ENCODE assay signal across 8 mouse cellular contexts in genomic region chr1:74235938-74236589, GRCm38 (mm10). TPM values are rescaled to one million over a fixed set of nuclear protein-coding genes. Genes with fewer than 3 reads are reported as not detected.
A peak's percentile ranks its signal among the peaks of the same experiment; 100 is the strongest.
DNase-seq lines count a peak whose midpoint lies in the region; ATAC-seq and TF ChIP-seq lines count a peak whose summit lies in the region.

Gene Arpc2 (plus strand): TSS chr1:74236084.

- peak within 1 kb of the TSS; percentile 84 for H3K27ac ChIP-seq in forebrain, embryonic 12.5 days
- H3K27ac ChIP-seq in heart, postnatal 0 days (ENCODE audit: low read depth), result peak within 1 kb of the TSS; percentile 98
- peak within 1 kb of the TSS; percentile 97 for H3K27ac ChIP-seq in liver, embryonic 16.5 days (ENCODE audit: low read length)
- H3K27ac ChIP-seq in neural tube, embryonic 13.5 days (replicated peaks), result peak within 1 kb of the TSS; percentile 92
- H3K27ac ChIP-seq in testis, adult 2 months (ENCODE audit: control insufficient read depth, insufficient read depth, low read depth, low read length), result peak within 1 kb of the TSS; percentile 86

- no peaks in the 10 kb centered on the region for H3K9me3 ChIP-seq in E14TG2a.4 (ENCODE audit: low read length)
- no peaks in the 10 kb centered on the region for H3K9me3 ChIP-seq in forebrain, embryonic 12.5 days
- H3K9me3 ChIP-seq in heart, postnatal 0 days (replicated peaks; ENCODE audit: control insufficient read depth, low read length), result no peaks in the 10 kb centered on the region
- H3K9me3 ChIP-seq in liver, embryonic 16.5 days (replicated peaks; ENCODE audit: control insufficient read depth, low read length), result no peaks in the 10 kb centered on the region
- no peaks in the 10 kb centered on the region for H3K9me3 ChIP-seq in neural tube, embryonic 13.5 days

- H3K4me1 ChIP-seq in E14TG2a.4 (replicated peaks; ENCODE audit: low read depth, low read length), result peaks cover 48% of the 10 kb centered on the region
- peaks cover 34% of the 10 kb centered on the region for H3K4me1 ChIP-seq in forebrain, embryonic 12.5 days
- peaks cover 34% of the 10 kb centered on the region for H3K4me1 ChIP-seq in heart, postnatal 0 days (ENCODE audit: control insufficient read depth, insufficient read depth)
- H3K4me1 ChIP-seq in liver, embryonic 16.5 days (ENCODE audit: control insufficient read depth, low read depth, low read length), result peaks cover 43% of the 10 kb centered on the region
- H3K4me1 ChIP-seq in neural tube, embryonic 13.5 days (replicated peaks), result peaks cover 40% of the 10 kb centered on the region
- H3K4me1 ChIP-seq in testis, adult 2 months (ENCODE audit: control insufficient read depth, insufficient read depth, low read length), result peaks cover 11% of the 10 kb centered on the region

- TF ChIP-seq POLR2A in testis, adult 2 months (IDR thresholded peaks at IDR 0.05; ENCODE audit: control insufficient read depth, low read depth, low read length), result peak; percentile 98

- H3K4me2 ChIP-seq in forebrain, embryonic 12.5 days, result peak within 1 kb of the TSS; percentile 84
- H3K4me2 ChIP-seq in heart, postnatal 0 days (ENCODE audit: low read depth, low read length), result peak within 1 kb of the TSS; percentile 77
- peak within 1 kb of the TSS; percentile 98 for H3K4me2 ChIP-seq in liver, embryonic 16.5 days (ENCODE audit: low read depth, low read length)
- H3K4me2 ChIP-seq in neural tube, embryonic 13.5 days, result peak within 1 kb of the TSS; percentile 96

- H3K4me3 ChIP-seq in E14TG2a.4 (replicated peaks; ENCODE audit: low read length), result peak within 1 kb of the TSS; percentile 99
- peak within 1 kb of the TSS; percentile 97 for H3K4me3 ChIP-seq in forebrain, embryonic 12.5 days (replicated peaks)
- peak within 1 kb of the TSS; percentile 95 for H3K4me3 ChIP-seq in heart, postnatal 0 days (ENCODE audit: low read depth, low read length)
- H3K4me3 ChIP-seq in liver, embryonic 16.5 days (ENCODE audit: low read depth, low read length), result peak within 1 kb of the TSS; percentile 98
- H3K4me3 ChIP-seq in neural tube, embryonic 13.5 days, result peak within 1 kb of the TSS; percentile 100
- H3K4me3 ChIP-seq in testis, adult 2 months (ENCODE audit: control insufficient read depth, low read depth, low read length), result peak within 1 kb of the TSS; percentile 99

- 2% methylated on average over 46 of the region's 55 CpGs for whole genome bisulfite sequencing in forebrain, embryonic 12.5 days
- WGBS in heart, postnatal 0 days, result 2% methylated on average over 42 of the region's 55 CpGs
- WGBS in liver, embryonic 16.5 days (ENCODE audit: insufficient replicate concordance), result 4% methylated on average over 44 of the region's 55 CpGs
- under 1% methylated on average over 46 of the region's 55 CpGs for WGBS in neural tube, embryonic 13.5 days

- ATAC-seq in forebrain, embryonic 12.5 days (ENCODE audit: low FRiP score), result peak; percentile 95
- ATAC-seq in heart, postnatal 0 days (ENCODE audit: insufficient read depth, low read depth), result peak; percentile 94
- ATAC-seq in liver, embryonic 16.5 days (ENCODE audit: low read depth), result peak; percentile 96
- peak; percentile 94 for ATAC-seq in neural tube, embryonic 13.5 days (ENCODE audit: low read depth)

- peaks cover 25% of the 10 kb centered on the region for H3K36me3 ChIP-seq in E14TG2a.4 (ENCODE audit: insufficient read depth, low read length)
- no peaks in the 10 kb centered on the region for H3K36me3 ChIP-seq in forebrain, embryonic 12.5 days (replicated peaks)
- no peaks in the 10 kb centered on the region for H3K36me3 ChIP-seq in heart, postnatal 0 days (replicated peaks; ENCODE audit: control insufficient read depth, insufficient read depth, low read length)
- no peaks in the 10 kb centered on the region for H3K36me3 ChIP-seq in liver, embryonic 16.5 days (ENCODE audit: control insufficient read depth, insufficient read depth)
- no peaks in the 10 kb centered on the region for H3K36me3 ChIP-seq in neural tube, embryonic 13.5 days
- H3K36me3 ChIP-seq in testis, adult 2 months (ENCODE audit: control insufficient read depth, insufficient read depth, low read length), result no peaks in the 10 kb centered on the region

- H3K9ac ChIP-seq in forebrain, embryonic 12.5 days, result peak within 1 kb of the TSS; percentile 97
- H3K9ac ChIP-seq in heart, postnatal 0 days (replicated peaks; ENCODE audit: low read depth, low read length), result peak within 1 kb of the TSS; percentile 98
- H3K9ac ChIP-seq in liver, embryonic 16.5 days (ENCODE audit: low read depth, low read length), result peak within 1 kb of the TSS; percentile 99
- peak within 1 kb of the TSS; percentile 95 for H3K9ac ChIP-seq in neural tube, embryonic 13.5 days

- no peak for TF ChIP-seq CTCF in E14TG2a.4 (conservative IDR thresholded peaks at IDR 0.05; ENCODE audit: low read length)
- TF ChIP-seq CTCF in heart, postnatal 0 days (IDR thresholded peaks at IDR 0.05; ENCODE audit: low read depth), result no peak
- TF ChIP-seq CTCF in testis, adult 2 months (IDR thresholded peaks at IDR 0.05; ENCODE audit: control insufficient read depth, insufficient read depth, insufficient replicate concordance, low read depth, low read length), result peak; percentile 28; the same call in 1 of the 2 replicates

- peak; percentile 94 for DNase-seq in c-Kit-positive CD71-positive TER-119-positive erythroid progenitor cells, embryonic 14.5 days (ENCODE audit: low spot score)
- peak; percentile 97 for DNase-seq in heart, postnatal 0 days (ENCODE audit: low spot score)
- peak; percentile 97 to 99 for DNase-seq in kidney, postnatal 4 days

- TF ChIP-seq EP300 in heart, postnatal 0 days (IDR thresholded peaks at IDR 0.05; ENCODE audit: low read depth), result peak; percentile 18; the same call in 1 of the 2 replicates

- no peaks in the 10 kb centered on the region for H3K27me3 ChIP-seq in E14TG2a.4 (ENCODE audit: insufficient read depth, low read length)
- no peaks in the 10 kb centered on the region for H3K27me3 ChIP-seq in forebrain, embryonic 12.5 days
- no peaks in the 10 kb centered on the region for H3K27me3 ChIP-seq in heart, postnatal 0 days (ENCODE audit: control insufficient read depth, insufficient read depth, low read length)
- H3K27me3 ChIP-seq in liver, embryonic 16.5 days (ENCODE audit: control insufficient read depth, insufficient read depth, low read depth, low read length), result no peaks in the 10 kb centered on the region
- no peaks in the 10 kb centered on the region for H3K27me3 ChIP-seq in neural tube, embryonic 13.5 days
- no peaks in the 10 kb centered on the region for H3K27me3 ChIP-seq in testis, adult 2 months (ENCODE audit: control insufficient read depth, insufficient read depth, low read length)

RNA-seq across cellular contexts. Expression of gene Arpc2, which starts in this region (rescaled TPM):
- polyA plus RNA-seq in forebrain, embryonic 12.5 days (2016; fragmentation: Nextera tagmentation; extraction: Ambion mirVana), result 356 and 369 TPM in 2 replicates
- 149 and 180 TPM in 2 replicates for total RNA-seq in heart, postnatal 0 days (2014; rRNA removed; ENCODE audit: low replicate concordance)
- 374 and 375 TPM in 2 replicates for polyA plus RNA-seq in heart, postnatal 0 days (2015; fragmentation: Nextera tagmentation; extraction: Ambion mirVana)
- polyA plus RNA-seq in liver, embryonic 16.5 days (2015; fragmentation: Nextera tagmentation; extraction: Ambion mirVana), result 181 and 187 TPM in 2 replicates
- 436 and 457 TPM in 2 replicates for polyA plus RNA-seq in neural tube, embryonic 13.5 days (2015; fragmentation: Nextera tagmentation; extraction: Ambion mirVana)
- polyA plus RNA-seq in testis, adult 2 months (2012; rRNA removed), result 98.3 and 107 TPM in 2 replicates

Comparison
In these comparisons a context has a peak if more than half of its experiments do, and no peak if none do; other contexts are left out.
1. Peak in every context shown above with its lines: DNase-seq, ATAC-seq, H3K4me3 ChIP-seq and H3K27ac ChIP-seq.